Mouse (Mus musculus): ENCODE data around the gene Grasp.

DNA sequence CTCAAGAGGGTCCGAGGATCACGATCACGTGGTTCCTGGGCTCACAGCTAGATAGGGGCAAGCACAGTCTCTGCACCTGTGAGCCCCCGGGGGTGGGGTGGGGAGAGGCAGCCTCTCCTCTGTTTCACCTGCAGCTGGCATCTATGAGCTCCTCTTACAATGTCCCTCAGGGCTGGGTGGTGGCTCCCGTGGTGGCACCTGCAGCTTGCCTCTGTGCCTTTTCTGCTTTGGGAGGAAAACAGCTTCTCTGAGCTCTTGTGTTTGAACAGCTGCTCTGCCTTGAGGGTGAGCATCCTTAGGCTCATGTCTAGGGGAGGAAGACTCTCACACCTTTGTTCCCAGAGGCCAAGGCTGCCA, 11.3 kb downstream of the Grasp start:
- no peak for TF ChIP-seq CTCF (IDR thresholded peaks at IDR 0.05)
- no peak for TF ChIP-seq POLR2A (IDR thresholded peaks at IDR 0.05; ENCODE audit: insufficient read depth, low read depth, low read length)
- TF ChIP-seq EP300 (IDR thresholded peaks at IDR 0.05; ENCODE audit: insufficient read depth, low read depth, low read length): no peak

All from heart, adult 2 months (tissue).